Mouse (Mus musculus) frontal cortex, postnatal 10 days (tissue): ENCODE data around the gene Sit1.
"Not testable (repeated sequence)": the region's sequence is repeated elsewhere in the genome, so short reads cannot be mapped to it uniquely, and the experiment has no call there.

Experiments
- DNase-seq, 2 experiments: peaks; one replicate each; pipeline ENCODE4 v3.0.0; 2022; ENCODE audit warnings: low spot score in 2 of 2, mixed read lengths in 1 of 2

Sit1 gene

GRCm38 (mm10) chr4:43499407-43500333 is 16.1 kb upstream of the Sit1 start, which contains the start of gene Arhgef39:
TSS of gene Arhgef39 (minus strand) at chr4:43499695.
- DNase-seq = peak in 1 of 2 experiments; percentile 73

- DNase-seq = no peak
Observed at GRCm38 (mm10) chr4:43498983-43499382, 15.4 kb upstream of the Sit1 start.

GRCm38 (mm10) chr4:43497946-43498345 is 14.4 kb upstream of the Sit1 start:
- DNase-seq = no peak

GRCm38 (mm10) chr4:43497405-43497804 is 13.9 kb upstream of the Sit1 start:
- DNase-seq = no peak

- DNase-seq = no peak
Observed at GRCm38 (mm10) chr4:43496587-43496986, 13.1 kb upstream of the Sit1 start.

GRCm38 (mm10) chr4:43493846-43494240 is 10.3 kb upstream of the Sit1 start:
- DNase-seq = no peak

GRCm38 (mm10) chr4:43493186-43493845 is 9.8 kb upstream of the Sit1 start:
- peak; percentile 93 to 96 for DNase-seq

GRCm38 (mm10) chr4:43492821-43493185 is 9.3 kb upstream of the Sit1 start, which contains the start of gene Ccdc107:
TSS of gene Ccdc107 (plus strand) at chr4:43492900.
- peak; percentile 92 to 93 for DNase-seq

GRCm38 (mm10) chr4:43492101-43492820 is 8.7 kb upstream of the Sit1 start:
- no peak for DNase-seq

GRCm38 (mm10) chr4:43490801-43491200 is 7.3 kb upstream of the Sit1 start:
- DNase-seq = no peak

GRCm38 (mm10) chr4:43489611-43490010 is 6.1 kb upstream of the Sit1 start:
- DNase-seq = no peak

GRCm38 (mm10) chr4:43485666-43486065 is 2.1 kb upstream of the Sit1 start:
- DNase-seq = not testable (repeated sequence)

- DNase-seq = no peak
Observed at GRCm38 (mm10) chr4:43482591-43482990, 943 bp downstream of the Sit1 start.

- DNase-seq = no peak
Observed at GRCm38 (mm10) chr4:43481894-43482456, 1.6 kb downstream of the Sit1 start.

GRCm38 (mm10) chr4:43480985-43481384 is 2.5 kb downstream of the Sit1 start:
- no peak for DNase-seq

- no peak for DNase-seq
Observed at GRCm38 (mm10) chr4:43478906-43479832, 4.4 kb downstream of the Sit1 start.

GRCm38 (mm10) chr4:43478534-43478858 is 5.0 kb downstream of the Sit1 start:
- DNase-seq = no peak

GRCm38 (mm10) chr4:43477857-43478533 is 5.5 kb downstream of the Sit1 start:
- peak; percentile 71 to 82 for DNase-seq

- DNase-seq = no peak
Observed at GRCm38 (mm10) chr4:43476604-43477003, 6.9 kb downstream of the Sit1 start.

GRCm38 (mm10) chr4:43473636-43474035 is 9.9 kb downstream of the Sit1 start:
- DNase-seq = no peak
